Mouse (Mus musculus): ENCODE data around the gene Hoxa6.
A peak's percentile ranks its signal among the peaks of the same experiment; 100 is the strongest.

The Hoxa6 gene

DNA sequence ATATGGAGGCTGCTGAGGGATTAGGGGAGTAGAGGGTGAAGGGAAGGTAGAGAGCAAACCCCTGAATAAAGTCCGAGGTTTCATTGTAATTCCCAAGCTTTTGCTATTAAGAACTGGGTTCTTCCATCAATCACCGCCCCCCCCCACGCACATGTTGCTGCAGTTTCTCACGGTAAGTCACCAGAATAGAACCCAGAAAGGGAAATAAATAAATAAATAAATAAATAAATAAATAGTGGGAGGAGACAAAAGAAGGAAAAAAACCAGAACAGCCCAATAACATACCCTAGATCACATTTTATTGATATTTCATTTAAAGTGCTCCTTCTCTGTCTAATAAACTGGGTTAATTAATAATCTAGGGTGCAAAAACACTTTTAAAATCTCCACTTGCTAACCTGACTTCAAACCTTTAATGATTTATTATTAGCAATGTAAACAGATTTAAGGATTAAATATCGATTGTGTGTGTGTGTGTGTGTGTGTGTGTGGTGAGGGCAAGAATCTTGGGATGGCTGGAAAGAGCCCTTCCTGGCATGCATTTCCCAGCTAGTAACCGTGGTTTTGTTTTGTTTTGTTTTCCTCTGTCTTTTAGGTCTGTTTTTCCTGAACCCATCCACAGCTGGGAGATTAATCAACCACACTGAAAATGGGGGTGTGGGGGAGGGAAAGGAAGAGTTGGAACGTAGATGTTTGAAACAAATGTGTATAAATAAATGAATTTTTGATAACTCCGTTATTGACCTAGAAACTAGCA lies 47.0 kb downstream of the Hoxa6 start:
- no peak for DNase-seq

DNA sequence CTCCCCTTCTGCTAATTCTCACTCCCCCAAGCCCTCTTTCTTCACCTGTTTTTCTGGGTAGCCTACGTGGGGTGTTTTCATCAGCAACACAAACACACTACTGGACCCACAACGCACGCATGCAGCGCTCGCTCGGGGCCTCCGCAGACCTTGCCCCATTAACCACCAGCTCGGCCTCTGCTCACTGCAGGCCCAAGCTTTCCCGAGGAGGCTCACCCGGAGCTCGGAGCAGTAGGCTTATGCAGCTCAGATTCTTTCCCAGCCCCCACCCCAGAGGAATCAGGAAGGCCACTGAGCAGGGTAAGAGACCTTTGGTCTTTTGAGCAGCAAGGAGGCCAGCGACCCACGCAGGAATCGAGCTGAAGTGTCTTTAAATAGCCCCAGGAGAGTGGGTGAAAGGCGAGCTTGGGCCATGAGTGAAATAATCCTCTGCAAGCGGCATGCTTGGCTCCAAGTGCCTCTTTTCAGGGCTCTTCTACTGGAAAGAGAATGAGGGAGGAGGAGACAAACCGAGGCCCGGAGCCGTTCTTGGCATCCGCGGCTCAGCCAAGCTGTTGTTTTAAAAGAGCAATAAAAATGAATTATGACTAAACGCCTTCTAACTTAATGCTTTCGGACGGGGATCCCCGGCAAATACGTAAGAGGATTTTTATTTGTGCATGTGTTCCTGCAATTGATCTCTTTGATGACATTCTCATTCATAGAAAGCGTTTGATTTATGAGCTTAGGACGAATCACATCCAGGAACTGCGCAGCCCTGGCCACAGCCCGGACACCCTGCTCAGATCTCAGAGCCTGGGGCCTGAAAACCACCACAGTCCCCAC lies 47.8 kb downstream of the Hoxa6 start:
- DNase-seq, result no peak

DNA sequence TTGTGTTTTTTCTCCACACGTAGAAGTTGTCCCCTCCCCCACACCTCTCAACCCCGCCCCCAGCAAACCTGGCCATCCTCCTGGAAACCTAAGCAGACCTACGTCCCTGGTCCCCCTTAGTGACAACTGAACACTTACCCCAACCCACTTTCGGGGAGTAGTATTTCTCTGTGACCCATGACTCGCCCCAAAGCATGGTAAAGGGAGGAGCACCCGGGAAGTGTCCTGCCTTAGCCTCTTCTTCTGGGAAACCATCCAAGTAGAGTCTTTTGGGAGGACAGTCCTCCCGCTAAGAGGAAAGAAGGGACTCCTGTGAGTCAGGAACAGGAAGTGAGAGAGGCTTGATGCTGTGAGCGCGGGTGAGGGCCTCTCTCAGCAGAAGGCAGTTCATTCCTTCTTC lies 48.5 kb downstream of the Hoxa6 start:
- no peak for DNase-seq

DNA sequence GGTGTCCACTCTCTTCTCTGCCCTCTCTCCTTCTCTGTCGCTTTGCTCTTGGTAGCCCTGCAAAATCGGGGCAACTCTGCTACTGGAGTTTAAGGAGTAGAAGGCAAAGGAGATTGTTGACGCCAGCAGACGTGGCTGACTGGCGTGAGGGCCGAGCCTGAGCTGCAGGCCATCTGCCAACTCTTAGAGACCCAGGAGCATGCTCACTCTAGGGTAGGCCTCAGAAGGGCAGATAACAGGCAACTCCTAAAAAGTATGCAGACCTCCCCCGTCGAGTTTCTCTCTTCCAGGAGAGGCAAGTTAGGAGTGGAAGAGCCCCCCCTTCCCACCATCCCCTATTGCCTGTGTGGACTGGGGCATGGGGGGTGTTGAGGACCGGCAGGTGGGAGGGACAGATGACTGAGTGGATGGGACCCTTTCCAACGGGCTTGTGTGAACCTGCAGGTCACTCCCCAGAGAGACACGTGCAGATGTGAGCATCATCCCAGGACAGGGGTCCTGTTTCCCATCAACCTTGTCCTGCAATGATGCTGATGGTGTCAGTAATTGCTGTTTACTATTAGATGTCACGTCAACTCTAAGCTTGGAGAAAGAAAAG lies 49.3 kb downstream of the Hoxa6 start:
- no peak for DNase-seq

DNA sequence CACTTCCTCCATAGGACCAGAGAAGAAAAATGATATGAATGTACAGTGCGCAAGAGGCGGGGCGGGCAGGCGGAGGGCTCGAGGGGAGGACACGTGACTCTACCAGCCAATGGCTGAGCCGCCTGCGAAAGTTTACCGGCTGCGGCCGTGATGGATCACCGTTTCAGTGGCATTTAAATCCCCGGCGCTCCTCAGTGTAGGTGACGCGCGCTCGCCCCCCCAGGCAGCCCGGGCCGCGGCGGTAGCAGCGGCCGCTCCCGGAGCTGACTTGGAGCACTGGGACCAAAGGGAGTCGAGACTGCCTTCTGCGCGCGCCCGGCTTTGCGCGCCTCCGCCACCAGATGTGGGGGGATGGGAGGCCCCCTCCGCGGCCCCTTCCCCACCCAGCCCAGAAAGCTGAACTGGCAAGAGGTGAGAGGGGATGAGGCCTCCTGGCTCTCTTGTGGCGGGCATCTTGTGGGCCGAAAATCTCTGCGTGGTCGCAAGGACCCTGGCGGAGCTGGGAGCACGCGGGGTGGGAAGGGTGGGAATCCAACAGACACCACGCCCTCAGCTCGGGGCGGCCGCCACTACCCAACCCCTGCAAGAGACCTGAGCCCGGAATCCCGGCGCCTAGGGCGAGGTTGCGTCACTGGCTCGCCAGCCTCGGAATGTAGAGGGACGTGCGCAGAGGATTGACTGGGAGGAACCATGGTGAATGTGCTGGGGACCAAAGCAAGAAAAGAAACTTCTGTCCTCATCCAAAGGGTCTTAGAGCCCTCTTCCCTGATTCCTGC lies 50.1 kb downstream of the Hoxa6 start, which contains the start of gene Hoxa1:
Gene Hoxa1, minus strand, starts transcription at position 42 of the 776 bp plus-strand sequence.
- DNase-seq, result peak; percentile 51 to 55

DNA sequence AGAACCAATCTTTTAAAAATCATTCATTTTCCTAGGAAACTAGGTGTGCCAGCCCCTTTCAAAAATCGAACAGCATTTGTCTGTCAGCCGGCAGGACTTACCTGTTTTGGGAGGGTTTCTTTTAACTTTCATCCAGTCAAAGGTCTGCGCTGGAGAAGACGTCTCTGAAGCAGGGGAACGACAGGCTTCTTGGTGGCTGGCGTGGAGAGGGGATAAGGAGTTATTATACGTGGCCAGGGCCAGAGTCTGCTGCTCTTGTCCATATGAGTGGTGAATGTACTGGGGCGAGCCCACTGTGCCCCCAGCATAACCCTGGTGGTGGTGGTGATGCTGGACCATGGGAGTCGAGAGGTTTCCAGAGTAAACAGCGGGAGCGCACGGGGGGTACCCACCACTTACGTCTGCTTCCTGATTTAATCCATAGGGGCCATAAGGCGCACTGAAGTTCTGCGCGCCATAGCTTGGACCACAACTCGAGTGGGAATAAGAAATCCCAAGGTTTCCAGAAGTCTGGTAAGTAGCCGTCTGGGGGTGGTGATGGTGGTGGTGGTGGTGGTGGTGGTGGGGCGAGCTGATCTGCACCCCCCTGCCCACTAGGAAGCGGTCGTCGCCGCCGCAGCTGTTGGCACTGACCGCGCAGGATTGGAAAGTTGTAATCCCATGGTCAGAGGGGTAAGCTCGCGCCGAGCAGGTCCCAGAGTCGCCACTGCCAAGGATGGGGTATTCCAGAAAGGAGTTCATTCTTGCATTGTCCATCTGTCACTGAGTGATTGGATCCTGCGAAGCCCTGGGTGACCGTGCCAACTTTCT lies 50.9 kb downstream of the Hoxa6 start:
- DNase-seq, result no peak

DNA sequence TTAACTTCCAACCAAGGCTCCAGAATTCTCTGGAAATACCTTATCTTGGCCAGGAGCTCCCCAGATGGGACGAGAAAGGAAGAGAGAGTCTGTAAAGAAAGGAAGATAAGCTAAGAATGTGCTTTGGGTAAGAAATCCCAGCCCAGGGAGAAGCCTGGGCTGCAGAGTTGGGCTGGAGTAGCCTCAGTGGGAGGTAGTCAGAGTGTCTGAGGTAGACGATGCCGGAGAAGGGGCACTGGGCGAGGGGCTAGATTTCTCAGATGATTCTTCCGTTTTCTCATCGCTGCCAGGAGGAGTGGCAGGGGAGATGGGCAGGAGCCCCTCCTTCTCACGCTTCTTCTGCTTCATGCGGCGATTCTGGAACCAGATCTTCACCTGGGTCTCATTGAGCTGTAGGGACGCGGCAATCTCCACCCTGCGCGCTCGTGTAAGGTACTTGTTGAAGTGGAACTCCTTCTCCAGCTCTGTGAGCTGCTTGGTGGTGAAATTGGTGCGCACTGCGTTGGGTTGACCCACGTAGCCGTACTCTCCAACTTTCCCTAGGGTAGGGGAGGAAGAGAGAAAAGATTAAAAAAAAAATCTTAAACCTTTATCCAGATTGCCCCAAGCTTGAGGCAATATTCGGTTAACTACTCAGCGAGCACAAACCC lies 51.8 kb downstream of the Hoxa6 start:
- DNase-seq, result no peak

Data from thymus, adult 18-20 months (tissue).